Mouse (Mus musculus) right cerebral cortex, postnatal 10 days (tissue): ENCODE measurements around the gene D630023F18Rik.
A peak's percentile ranks its signal among the peaks of the same experiment; 100 is the strongest.

Experiments
- DNase-seq, 2 experiments: peaks; one replicate each; pipeline ENCODE4 v3.0.0; 2021; ENCODE audit warnings: low spot score in 2 of 2

Gene D630023F18Rik

GRCm38 (mm10) chr1:65112031-65112806, 10.8 kb downstream of the D630023F18Rik start:
- peak; percentile 76 to 85 for DNase-seq

- no peak for DNase-seq
These were observed 13.1 kb downstream of the D630023F18Rik start for GRCm38 (mm10) chr1:65109756-65110435.

GRCm38 (mm10) chr1:65109196-65109595, 13.8 kb downstream of the D630023F18Rik start:
- no peak for DNase-seq

GRCm38 (mm10) chr1:65107654-65108279, 15.2 kb downstream of the D630023F18Rik start:
- DNase-seq = no peak

- no peak for DNase-seq
These were observed 19.7 kb downstream of the D630023F18Rik start, which contains the start of gene Cryga for GRCm38 (mm10) chr1:65103273-65103672. TSS of gene Cryga (minus strand) at chr1:65103373.

GRCm38 (mm10) chr1:65096953-65097352, 26.1 kb downstream of the D630023F18Rik start:
- no peak for DNase-seq

- no peak for DNase-seq
These were observed 31.4 kb downstream of the D630023F18Rik start for GRCm38 (mm10) chr1:65091566-65091965.

- no peak for DNase-seq
These were observed 32.6 kb downstream of the D630023F18Rik start for GRCm38 (mm10) chr1:65090370-65090769.

- DNase-seq = no peak
These were observed 34.3 kb downstream of the D630023F18Rik start for GRCm38 (mm10) chr1:65088567-65089356.

GRCm38 (mm10) chr1:65082188-65082587, 40.8 kb downstream of the D630023F18Rik start, which contains the start of gene Crygb:
TSS of gene Crygb (minus strand) at chr1:65082288.
- DNase-seq = no peak

GRCm38 (mm10) chr1:65075607-65076006, 47.4 kb downstream of the D630023F18Rik start:
- DNase-seq = no peak

- DNase-seq = no peak
These were observed 49.4 kb downstream of the D630023F18Rik start, which contains the start of gene Crygc for GRCm38 (mm10) chr1:65073589-65073988. TSS of gene Crygc (minus strand) at chr1:65073689.

GRCm38 (mm10) chr1:65067842-65068241, 55.2 kb downstream of the D630023F18Rik start:
- no peak for DNase-seq

GRCm38 (mm10) chr1:65064201-65064600, 58.8 kb downstream of the D630023F18Rik start:
- DNase-seq = no peak

- DNase-seq = no peak
These were observed 59.7 kb downstream of the D630023F18Rik start, which contains the start of gene Crygd for GRCm38 (mm10) chr1:65063352-65063751. TSS of gene Crygd (minus strand) at chr1:65063452.
